Mouse (Mus musculus): Measurements from ENCODE around the gene Rpl9-ps6. TPM values are rescaled to one million over a fixed set of nuclear protein-coding genes. Genes with fewer than 3 reads are reported as not detected.

Rpl9-ps6 gene
- total RNA-seq (2021), result 10 to 100 TPM; 22.7 to 52.1 TPM
- long read RNA-seq, experiment 1, transcript Rpl9-ps6-201 (1 exons, 714 nt), result major isoform, 9 of 9 reads
- long read RNA-seq, experiment 1, partial matches to known transcripts, result 0 of 9 reads
- long read RNA-seq, experiment 1, other reads (novel, unspliced or antisense), result 0 of 9 reads
- long read RNA-seq, experiment 2, transcript Rpl9-ps6-201 (1 exons, 714 nt), result major isoform, 15 of 15 reads
- long read RNA-seq, experiment 2, partial matches to known transcripts, result 0 of 15 reads
- long read RNA-seq, experiment 2, other reads (novel, unspliced or antisense), result 0 of 15 reads

GRCm38 (mm10) chr19:32466478-32466877 is at the start of gene Rpl9-ps6:
TSS of gene Rpl9-ps6 (minus strand) at chr19:32466578.
- DNase-seq (ENCODE audit: low spot score), result no peak

GRCm38 (mm10) chr19:32512518-32512917 is 46.1 kb upstream of the Rpl9-ps6 start:
- DNase-seq (ENCODE audit: low spot score), result no peak

- no peak for DNase-seq (ENCODE audit: low spot score)
Observed at GRCm38 (mm10) chr19:32510962-32511361, 44.6 kb upstream of the Rpl9-ps6 start.

- DNase-seq (ENCODE audit: low spot score), result no peak
Observed at GRCm38 (mm10) chr19:32510267-32510666, 43.9 kb upstream of the Rpl9-ps6 start.

- DNase-seq (ENCODE audit: low spot score), result no peak
Observed at GRCm38 (mm10) chr19:32507526-32507925, 41.1 kb upstream of the Rpl9-ps6 start.

GRCm38 (mm10) chr19:32507100-32507499 is 40.7 kb upstream of the Rpl9-ps6 start:
- DNase-seq (ENCODE audit: low spot score), result no peak

- no peak for DNase-seq (ENCODE audit: low spot score)
Observed at GRCm38 (mm10) chr19:32506514-32506913, 40.1 kb upstream of the Rpl9-ps6 start.

- no peak for DNase-seq (ENCODE audit: low spot score)
Observed at GRCm38 (mm10) chr19:32506081-32506480, 39.7 kb upstream of the Rpl9-ps6 start.

GRCm38 (mm10) chr19:32501414-32501813 is 35.0 kb upstream of the Rpl9-ps6 start:
- no peak for DNase-seq (ENCODE audit: low spot score)

- no peak for DNase-seq (ENCODE audit: low spot score)
Observed at GRCm38 (mm10) chr19:32498002-32498401, 31.6 kb upstream of the Rpl9-ps6 start.

- no peak for DNase-seq (ENCODE audit: low spot score)
Observed at GRCm38 (mm10) chr19:32497411-32497810, 31.0 kb upstream of the Rpl9-ps6 start.

GRCm38 (mm10) chr19:32495034-32495433 is 28.7 kb upstream of the Rpl9-ps6 start:
- no peak for DNase-seq (ENCODE audit: low spot score)

- DNase-seq (ENCODE audit: low spot score), result no peak
Observed at GRCm38 (mm10) chr19:32494611-32495010, 28.2 kb upstream of the Rpl9-ps6 start.

- no peak for DNase-seq (ENCODE audit: low spot score)
Observed at GRCm38 (mm10) chr19:32493471-32493870, 27.1 kb upstream of the Rpl9-ps6 start.

- no peak for DNase-seq (ENCODE audit: low spot score)
Observed at GRCm38 (mm10) chr19:32492981-32493380, 26.6 kb upstream of the Rpl9-ps6 start.

- DNase-seq (ENCODE audit: low spot score), result no peak
Observed at GRCm38 (mm10) chr19:32492339-32492738, 26.0 kb upstream of the Rpl9-ps6 start.

GRCm38 (mm10) chr19:32490976-32491375 is 24.6 kb upstream of the Rpl9-ps6 start:
- DNase-seq (ENCODE audit: low spot score), result no peak

GRCm38 (mm10) chr19:32489166-32489895 is 23.0 kb upstream of the Rpl9-ps6 start:
- no peak for DNase-seq (ENCODE audit: low spot score)

GRCm38 (mm10) chr19:32487595-32488255 is 21.3 kb upstream of the Rpl9-ps6 start:
- no peak for DNase-seq (ENCODE audit: low spot score)

- peak; percentile 53 for DNase-seq (ENCODE audit: low spot score)
Observed at GRCm38 (mm10) chr19:32486106-32486724, 19.8 kb upstream of the Rpl9-ps6 start.

GRCm38 (mm10) chr19:32485681-32486105 is 19.3 kb upstream of the Rpl9-ps6 start, which contains the start of gene Minpp1:
TSS of gene Minpp1 (plus strand) at chr19:32485769.
- peak; percentile 75 for DNase-seq (ENCODE audit: low spot score)

Measured in gastrocnemius, adult 18-20 months (tissue).